In the genomic region with DNA sequence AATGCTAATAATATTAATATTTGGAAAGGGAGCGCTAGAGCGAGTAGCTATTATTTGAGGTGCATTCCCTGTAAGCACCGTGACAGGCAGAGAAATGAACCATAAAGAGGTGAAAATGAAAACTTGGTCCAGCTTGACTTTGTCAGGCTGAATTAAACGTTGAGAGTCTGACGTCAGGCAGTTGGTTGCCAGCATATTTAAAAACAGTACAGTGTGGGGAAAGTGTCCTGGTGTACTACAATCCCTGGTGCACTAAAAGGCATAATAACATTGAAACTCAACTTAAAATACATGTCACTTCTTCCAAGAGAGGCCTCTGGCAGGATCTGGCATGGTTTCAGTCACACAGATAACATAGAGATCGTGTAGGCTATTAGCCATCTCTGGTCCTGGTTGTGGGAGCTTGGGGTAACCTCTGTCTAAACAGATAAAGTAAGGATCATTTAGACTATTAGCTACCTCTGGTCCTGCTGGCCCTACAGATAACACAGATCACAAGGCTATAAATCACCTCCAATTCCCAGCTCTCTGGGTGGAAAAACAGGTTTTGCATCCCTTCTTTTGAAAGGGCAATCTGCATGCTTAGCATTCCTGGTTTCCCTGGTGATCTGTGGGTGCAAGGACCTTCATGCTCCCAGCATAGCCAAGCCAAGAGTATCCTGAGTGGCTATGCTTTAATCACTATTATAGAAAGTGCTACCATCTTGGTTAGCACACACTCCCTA, we compare ENCODE assay signal across 14 mouse cellular contexts.
A peak's percentile ranks its signal among the peaks of the same experiment; 100 is the strongest.
DNase-seq lines count a peak whose midpoint lies in the region; ATAC-seq and TF ChIP-seq lines count a peak whose summit lies in the region.
"Had no signal": no experiment of that assay in that cellular context is flagged by ENCODE, and none has a peak within 500 bp of the region (broad histone marks: within the 10 kb centered on the region; RNA-seq: fewer than 3 reads in every experiment).

No protein-coding gene starts in this region.

- no peaks in the 10 kb centered on the region for H3K36me3 ChIP-seq in intestine, embryonic 14.5 days (ENCODE audit: control insufficient read depth, insufficient read depth, low read length)
- no peaks in the 10 kb centered on the region for H3K36me3 ChIP-seq in intestine, postnatal 0 days (ENCODE audit: control insufficient read depth, insufficient read depth)
- no peaks in the 10 kb centered on the region for H3K36me3 ChIP-seq in embryonic facial prominence, embryonic 10.5 days (replicated peaks)
- no peaks in the 10 kb centered on the region for H3K36me3 ChIP-seq in forebrain, embryonic 12.5 days (replicated peaks)
- H3K36me3 ChIP-seq: embryonic facial prominence, embryonic 12.5 days; forebrain, embryonic 15.5 days; hindbrain, embryonic 13.5 days; liver, embryonic 13.5 days had no signal

- peak; percentile 85 for ATAC-seq in intestine, embryonic 14.5 days (replicated peaks; ENCODE audit: low FRiP score, low TSS enrichment, low read depth)
- ATAC-seq in intestine, postnatal 0 days = no peak
- no peak for ATAC-seq in forebrain, embryonic 12.5 days (ENCODE audit: low FRiP score)
- ATAC-seq: forebrain, embryonic 15.5 days had no signal

- H3K27me3 ChIP-seq in intestine, embryonic 14.5 days (replicated peaks; ENCODE audit: control insufficient read depth, insufficient read depth, low read length) = no peaks in the 10 kb centered on the region
- H3K27me3 ChIP-seq in intestine, postnatal 0 days (replicated peaks; ENCODE audit: control insufficient read depth, insufficient read depth, low read length) = no peaks in the 10 kb centered on the region
- H3K27me3 ChIP-seq in embryonic facial prominence, embryonic 10.5 days (replicated peaks; ENCODE audit: low read depth, poor library complexity, severe bottlenecking) = no peaks in the 10 kb centered on the region
- H3K27me3 ChIP-seq in forebrain, embryonic 12.5 days = no peaks in the 10 kb centered on the region
- H3K27me3 ChIP-seq: embryonic facial prominence, embryonic 12.5 days; forebrain, embryonic 15.5 days; hindbrain, embryonic 13.5 days; liver, embryonic 13.5 days had no signal

- H3K4me1 ChIP-seq in intestine, embryonic 14.5 days (replicated peaks; ENCODE audit: control insufficient read depth, insufficient read depth, low read length) = peaks cover 11% of the 10 kb centered on the region
- H3K4me1 ChIP-seq in intestine, postnatal 0 days (replicated peaks; ENCODE audit: control insufficient read depth, insufficient read depth, low read length) = no peaks in the 10 kb centered on the region
- no peaks in the 10 kb centered on the region; the same call in 1 of the 2 replicates for H3K4me1 ChIP-seq in embryonic facial prominence, embryonic 10.5 days
- H3K4me1 ChIP-seq in forebrain, embryonic 12.5 days = no peaks in the 10 kb centered on the region
- H3K4me1 ChIP-seq: embryonic facial prominence, embryonic 12.5 days; forebrain, embryonic 15.5 days; liver, embryonic 13.5 days had no signal

- TF ChIP-seq CTCF in intestine, postnatal 0 days (IDR thresholded peaks at IDR 0.05; ENCODE audit: low read depth) = no peak

- DNase-seq in intestine, embryonic 14.5 days (ENCODE audit: low spot score) = peak; percentile 62
- DNase-seq in Muller cell, postnatal 12 days (ENCODE audit: inconsistent ontology term) = peak; percentile 79
- peak; percentile 32 for DNase-seq in embryonic facial prominence, embryonic 10.5 days (ENCODE audit: low spot score)
- DNase-seq in lung, postnatal 36 days = peak; percentile 27
- no peak for DNase-seq in thymus, postnatal 4 days
- DNase-seq: cerebellum, adult 11-12 months; liver, embryonic 13.5 days; thymus, postnatal 14 days had no signal

- no peak overlapping the region for H3K9ac ChIP-seq in intestine, embryonic 14.5 days (ENCODE audit: low read length)
- no peak overlapping the region for H3K9ac ChIP-seq in intestine, postnatal 0 days (ENCODE audit: low read depth, low read length)
- H3K9ac ChIP-seq in forebrain, embryonic 12.5 days = no peak overlapping the region
- H3K9ac ChIP-seq: embryonic facial prominence, embryonic 12.5 days; forebrain, embryonic 15.5 days; hindbrain, embryonic 13.5 days; liver, embryonic 13.5 days had no signal

- 21% methylated on average over 6 of the region's 6 CpGs for WGBS in intestine, embryonic 14.5 days
- WGBS in intestine, postnatal 0 days = 30% methylated on average over 6 of the region's 6 CpGs
- 73% methylated on average over 6 of the region's 6 CpGs for WGBS in embryonic facial prominence, embryonic 10.5 days
- WGBS in forebrain, embryonic 12.5 days = 80% methylated on average over 6 of the region's 6 CpGs

- no peak overlapping the region for H3K4me2 ChIP-seq in intestine, embryonic 14.5 days (ENCODE audit: low read length)
- no peak overlapping the region for H3K4me2 ChIP-seq in intestine, postnatal 0 days (replicated peaks; ENCODE audit: low read depth)
- no peak overlapping the region for H3K4me2 ChIP-seq in forebrain, embryonic 12.5 days
- H3K4me2 ChIP-seq: embryonic facial prominence, embryonic 12.5 days; forebrain, embryonic 15.5 days; hindbrain, embryonic 13.5 days; liver, embryonic 13.5 days; midbrain, embryonic 11.5 days had no signal

- H3K27ac ChIP-seq in intestine, embryonic 14.5 days (ENCODE audit: low read depth) = no peak overlapping the region
- no peak overlapping the region for H3K27ac ChIP-seq in intestine, postnatal 0 days (ENCODE audit: low read depth, low read length)
- H3K27ac ChIP-seq in embryonic facial prominence, embryonic 10.5 days (replicated peaks) = no peak overlapping the region
- no peak overlapping the region for H3K27ac ChIP-seq in forebrain, embryonic 12.5 days
- H3K27ac ChIP-seq: embryonic facial prominence, embryonic 12.5 days; forebrain, embryonic 15.5 days; hindbrain, embryonic 13.5 days; liver, embryonic 13.5 days had no signal

- H3K9me3 ChIP-seq in intestine, embryonic 14.5 days (ENCODE audit: control insufficient read depth, low read length) = no peaks in the 10 kb centered on the region
- no peaks in the 10 kb centered on the region for H3K9me3 ChIP-seq in intestine, postnatal 0 days (ENCODE audit: control insufficient read depth)
- H3K9me3 ChIP-seq in embryonic facial prominence, embryonic 10.5 days = no peaks in the 10 kb centered on the region
- no peaks in the 10 kb centered on the region for H3K9me3 ChIP-seq in forebrain, embryonic 12.5 days
- H3K9me3 ChIP-seq: embryonic facial prominence, embryonic 12.5 days; forebrain, embryonic 15.5 days; hindbrain, embryonic 13.5 days; liver, embryonic 13.5 days had no signal

- no peak overlapping the region for H3K4me3 ChIP-seq in intestine, embryonic 14.5 days (ENCODE audit: low read depth, low read length)
- no peak overlapping the region for H3K4me3 ChIP-seq in intestine, postnatal 0 days (ENCODE audit: low read depth, low read length)
- H3K4me3 ChIP-seq in embryonic facial prominence, embryonic 10.5 days = no peak overlapping the region
- H3K4me3 ChIP-seq in forebrain, embryonic 12.5 days (replicated peaks) = no peak overlapping the region
- H3K4me3 ChIP-seq: embryonic facial prominence, embryonic 12.5 days; forebrain, embryonic 15.5 days; hindbrain, embryonic 13.5 days; liver, embryonic 13.5 days had no signal
